Mouse (Mus musculus): Measurements from ENCODE around the gene Rgs4. TPM values are rescaled to one million over a fixed set of nuclear protein-coding genes. Genes with fewer than 3 reads are reported as not detected.

Gene Rgs4
- 23.8 and 25.4 TPM in 2 replicates for polyA plus RNA-seq (2015; fragmentation: Nextera tagmentation; extraction: Ambion mirVana)

GRCm38 (mm10) chr1:169747473-169747872 lies at the start of gene Rgs4:
Rgs4 (minus strand) TSS chr1:169747642.
- H3K36me3 ChIP-seq, result no peaks in the 10 kb centered on the region
- no peaks in the 10 kb centered on the region for H3K9me3 ChIP-seq
- peak within 1 kb of the TSS; percentile 51 for H3K9ac ChIP-seq (replicated peaks)
- under 1% methylated on average over 16 of the region's 16 CpGs for WGBS
- H3K4me3 ChIP-seq (replicated peaks), result peak within 1 kb of the TSS; percentile 43
- peak within 1 kb of the TSS; percentile 62 for H3K27ac ChIP-seq
- peak; percentile 97 for ATAC-seq
- H3K4me2 ChIP-seq (replicated peaks), result peak within 1 kb of the TSS; percentile 67
- peaks cover 21% of the 10 kb centered on the region for H3K4me1 ChIP-seq (replicated peaks)
- peaks cover 4% of the 10 kb centered on the region; the same call in 1 of the 2 replicates for H3K27me3 ChIP-seq

DNA sequence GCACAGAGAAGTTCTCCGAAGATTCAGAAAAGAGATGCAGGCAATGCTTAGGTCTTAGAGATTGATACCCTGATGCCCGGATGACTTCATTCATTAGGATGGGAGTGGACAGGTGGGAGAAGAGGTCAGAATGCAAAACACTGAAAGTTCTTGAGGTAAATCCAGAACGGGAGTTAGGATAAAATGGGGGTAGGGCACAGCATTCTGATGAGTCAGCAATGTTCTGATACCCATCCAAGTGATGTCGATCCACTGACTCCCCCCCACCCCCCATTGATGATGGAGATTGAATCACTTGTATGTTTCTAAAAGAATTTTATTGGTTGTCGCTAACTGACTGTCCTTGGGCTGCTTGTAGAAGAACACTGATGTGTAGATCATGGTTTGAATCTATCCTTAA lies 45.0 kb upstream of the Rgs4 start:
- no peak for ATAC-seq
- no peaks in the 10 kb centered on the region for H3K27me3 ChIP-seq
- no peaks in the 10 kb centered on the region for H3K36me3 ChIP-seq
- H3K4me2 ChIP-seq (replicated peaks), result no peak overlapping the region
- no peak overlapping the region for H3K27ac ChIP-seq
- no peaks in the 10 kb centered on the region for H3K4me1 ChIP-seq (replicated peaks)
- H3K9me3 ChIP-seq, result no peaks in the 10 kb centered on the region
- WGBS, result 94% methylated on average over 5 of the region's 5 CpGs
- no peak overlapping the region for H3K4me3 ChIP-seq (replicated peaks)
- H3K9ac ChIP-seq (replicated peaks), result no peak overlapping the region

DNA sequence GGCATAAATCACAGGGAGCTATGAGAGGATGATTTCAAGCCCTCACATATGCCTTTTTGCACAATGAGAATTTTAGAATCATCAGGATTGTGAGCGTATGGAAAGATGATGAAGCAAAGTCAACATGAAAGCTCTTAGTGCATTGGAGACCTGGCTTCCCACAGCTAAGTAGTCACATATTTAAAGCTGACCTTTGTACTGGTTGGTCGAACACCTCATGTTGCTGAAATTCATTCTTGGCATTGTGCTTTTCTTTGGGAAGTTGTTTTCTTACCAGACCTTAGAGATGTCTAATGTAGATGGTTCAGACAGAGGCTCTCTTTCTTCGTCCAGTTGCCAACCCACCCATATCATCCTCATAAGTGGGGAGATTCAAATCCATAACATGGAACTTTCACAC lies 38.5 kb upstream of the Rgs4 start:
- no peaks in the 10 kb centered on the region for H3K27me3 ChIP-seq
- no peak overlapping the region for H3K27ac ChIP-seq
- no peaks in the 10 kb centered on the region for H3K36me3 ChIP-seq
- no peak overlapping the region for H3K4me2 ChIP-seq (replicated peaks)
- H3K9ac ChIP-seq (replicated peaks), result no peak overlapping the region
- H3K4me3 ChIP-seq (replicated peaks), result no peak overlapping the region
- no peak for ATAC-seq
- no peaks in the 10 kb centered on the region for H3K4me1 ChIP-seq (replicated peaks)
- WGBS, result 92% methylated on average over 3 of the region's 3 CpGs
- H3K9me3 ChIP-seq, result no peaks in the 10 kb centered on the region

GRCm38 (mm10) chr1:169776566-169776965 lies 29.1 kb upstream of the Rgs4 start:
- WGBS, result 73% methylated on average over 7 of the region's 7 CpGs
- Histone ChIP-seq H3K4me3 (replicated peaks) (no peak overlapping the region), H3K9ac (replicated peaks) (no peak overlapping the region), H3K9me3 (no peaks in the 10 kb centered on the region), H3K36me3 (no peaks in the 10 kb centered on the region), H3K4me2 (replicated peaks) (no peak overlapping the region), H3K27ac (no peak overlapping the region), H3K4me1 (replicated peaks) (no peaks in the 10 kb centered on the region), H3K27me3 (no peaks in the 10 kb centered on the region)
- no peak for ATAC-seq

- H3K27ac ChIP-seq, result peak overlapping the region; percentile 69
- WGBS, result 56% methylated on average over 2 of the region's 2 CpGs
- 0 out of 2 replicates have a peak, but pooled peaks have one; percentile 5 for ATAC-seq
These were observed 17.1 kb upstream of the Rgs4 start for GRCm38 (mm10) chr1:169764619-169764955.

DNA sequence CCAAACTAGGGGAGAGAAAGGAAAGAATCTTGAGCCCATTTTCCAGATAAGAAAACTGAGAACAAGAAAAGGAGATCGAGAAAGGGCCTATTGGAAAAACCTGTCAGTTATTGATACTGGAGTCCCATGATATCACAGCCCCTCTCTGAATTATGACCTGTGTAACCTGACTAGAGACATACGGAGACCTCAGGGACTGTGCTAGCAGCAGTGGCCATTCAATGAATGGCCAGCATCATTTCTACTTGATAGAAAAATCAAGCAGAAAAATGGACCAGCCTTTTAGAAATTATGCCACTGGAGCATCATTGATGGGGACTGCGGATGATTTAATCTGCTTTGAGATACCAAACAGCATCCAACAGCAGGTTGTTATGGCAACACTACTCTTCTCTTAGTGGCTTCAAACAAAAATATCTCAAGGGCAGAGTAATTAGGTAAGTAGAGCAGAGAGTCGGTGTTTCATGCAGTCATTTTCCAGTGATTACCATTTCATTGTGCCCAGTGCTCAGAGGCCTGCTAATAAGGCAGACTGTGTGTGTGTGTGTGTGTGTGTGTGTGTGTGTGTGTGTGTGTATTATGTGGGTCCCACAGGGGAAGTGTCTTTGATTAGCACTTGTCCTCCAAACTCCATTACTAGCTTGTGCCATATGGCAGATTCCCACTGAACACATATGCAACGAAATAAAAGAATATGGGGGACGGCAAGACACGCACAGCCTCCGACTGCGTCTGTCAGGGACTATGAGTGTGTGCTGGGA lies 16.6 kb upstream of the Rgs4 start:
- WGBS, result 56% methylated on average over 9 of the region's 9 CpGs
- Histone ChIP-seq H3K4me3 (replicated peaks) (no peak overlapping the region), H3K4me2 (replicated peaks) (no peak overlapping the region), H3K36me3 (no peaks in the 10 kb centered on the region), H3K9ac (replicated peaks) (no peak overlapping the region), H3K27ac (peak overlapping the region; percentile 69), H3K9me3 (no peaks in the 10 kb centered on the region), H3K4me1 (replicated peaks) (peaks cover 12% of the 10 kb centered on the region; the same call in 1 of the 2 replicates), H3K27me3 (no peaks in the 10 kb centered on the region)
- peak; percentile 90 for ATAC-seq

More at GRCm38 (mm10) chr1:169764619-169764955, 17.1 kb upstream of the Rgs4 start:
- Histone ChIP-seq H3K36me3 (no peaks in the 10 kb centered on the region), H3K9ac (replicated peaks) (no peak overlapping the region), H3K9me3 (no peaks in the 10 kb centered on the region), H3K4me1 (replicated peaks) (peaks cover 12% of the 10 kb centered on the region; the same call in 1 of the 2 replicates), H3K4me2 (replicated peaks) (no peak overlapping the region), H3K4me3 (replicated peaks) (no peak overlapping the region), H3K27me3 (no peaks in the 10 kb centered on the region)

- Histone ChIP-seq H3K4me2 (replicated peaks) (no peak overlapping the region), H3K9ac (replicated peaks) (no peak overlapping the region), H3K36me3 (no peaks in the 10 kb centered on the region), H3K27me3 (no peaks in the 10 kb centered on the region), H3K9me3 (no peaks in the 10 kb centered on the region), H3K27ac (no peak overlapping the region), H3K4me3 (replicated peaks) (no peak overlapping the region), H3K4me1 (replicated peaks) (peaks cover 12% of the 10 kb centered on the region; the same call in 1 of the 2 replicates)
- ATAC-seq, result no peak
- WGBS, result 94% methylated on average over 2 of the region's 2 CpGs
These were observed 15.1 kb upstream of the Rgs4 start for GRCm38 (mm10) chr1:169762524-169762923.

GRCm38 (mm10) chr1:169756532-169756931 lies 9.1 kb upstream of the Rgs4 start:
- Histone ChIP-seq H3K9ac (replicated peaks) (no peak overlapping the region), H3K9me3 (no peaks in the 10 kb centered on the region), H3K36me3 (no peaks in the 10 kb centered on the region), H3K4me1 (replicated peaks) (no peaks in the 10 kb centered on the region), H3K4me2 (replicated peaks) (no peak overlapping the region), H3K27ac (no peak overlapping the region), H3K27me3 (no peaks in the 10 kb centered on the region), H3K4me3 (replicated peaks) (no peak overlapping the region)
- ATAC-seq, result no peak
- 25% methylated on average over 3 of the region's 3 CpGs for WGBS

DNA sequence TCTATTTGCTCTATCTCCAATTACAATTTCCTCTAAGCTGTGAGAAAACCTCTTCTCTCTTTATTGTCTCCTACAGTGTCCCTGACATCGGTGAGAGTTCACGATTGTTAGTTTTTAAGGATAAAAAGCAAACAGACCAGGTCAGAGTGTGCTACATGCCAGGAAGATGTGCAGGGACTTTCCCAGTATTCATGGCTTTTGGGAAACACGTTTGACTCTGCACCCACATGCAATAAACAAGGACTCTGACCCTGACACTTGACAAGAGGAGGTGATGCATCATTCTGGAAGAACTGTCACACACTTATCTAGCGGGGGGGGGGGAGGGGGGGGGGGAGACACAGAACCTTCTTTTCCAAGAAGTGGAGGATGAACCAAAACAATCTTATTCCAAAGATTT lies 5.0 kb upstream of the Rgs4 start:
- no peak overlapping the region for H3K4me2 ChIP-seq (replicated peaks)
- H3K27ac ChIP-seq, result no peak overlapping the region
- 64% methylated on average over 3 of the region's 4 CpGs for WGBS
- no peaks in the 10 kb centered on the region for H3K36me3 ChIP-seq
- no peak overlapping the region for H3K9ac ChIP-seq (replicated peaks)
- no peak for ATAC-seq
- peaks cover 4% of the 10 kb centered on the region; the same call in 1 of the 2 replicates for H3K27me3 ChIP-seq
- no peaks in the 10 kb centered on the region for H3K9me3 ChIP-seq
- no peak overlapping the region for H3K4me3 ChIP-seq (replicated peaks)
- peaks cover 10% of the 10 kb centered on the region for H3K4me1 ChIP-seq (replicated peaks)

GRCm38 (mm10) chr1:169748439-169748838 lies 997 bp upstream of the Rgs4 start:
- Histone ChIP-seq H3K9me3 (no peaks in the 10 kb centered on the region), H3K27ac (peak overlapping the region; percentile 35; the same call in 1 of the 2 replicates), H3K27me3 (peaks cover 4% of the 10 kb centered on the region; the same call in 1 of the 2 replicates), H3K4me2 (replicated peaks) (peak overlapping the region; percentile 67), H3K4me3 (replicated peaks) (no peak overlapping the region), H3K36me3 (no peaks in the 10 kb centered on the region), H3K9ac (replicated peaks) (no peak overlapping the region), H3K4me1 (replicated peaks) (peaks cover 21% of the 10 kb centered on the region)
- 38% methylated on average over 5 of the region's 5 CpGs for WGBS
- no peak for ATAC-seq

- H3K4me3 ChIP-seq (replicated peaks), result peak overlapping the region; percentile 43
- peak overlapping the region; percentile 62; the same call in 1 of the 2 replicates for H3K27ac ChIP-seq
- H3K27me3 ChIP-seq, result peaks cover 4% of the 10 kb centered on the region; the same call in 1 of the 2 replicates
- H3K36me3 ChIP-seq, result no peaks in the 10 kb centered on the region
- H3K9me3 ChIP-seq, result no peaks in the 10 kb centered on the region
- H3K9ac ChIP-seq (replicated peaks), result peak overlapping the region; percentile 51
- H3K4me1 ChIP-seq (replicated peaks), result peaks cover 21% of the 10 kb centered on the region
- WGBS, result 40% methylated on average over 6 of the region's 6 CpGs
- peak; percentile 64 for ATAC-seq
- peak overlapping the region; percentile 67 for H3K4me2 ChIP-seq (replicated peaks)
These were observed 460 bp upstream of the Rgs4 start for GRCm38 (mm10) chr1:169747902-169748301.

DNA sequence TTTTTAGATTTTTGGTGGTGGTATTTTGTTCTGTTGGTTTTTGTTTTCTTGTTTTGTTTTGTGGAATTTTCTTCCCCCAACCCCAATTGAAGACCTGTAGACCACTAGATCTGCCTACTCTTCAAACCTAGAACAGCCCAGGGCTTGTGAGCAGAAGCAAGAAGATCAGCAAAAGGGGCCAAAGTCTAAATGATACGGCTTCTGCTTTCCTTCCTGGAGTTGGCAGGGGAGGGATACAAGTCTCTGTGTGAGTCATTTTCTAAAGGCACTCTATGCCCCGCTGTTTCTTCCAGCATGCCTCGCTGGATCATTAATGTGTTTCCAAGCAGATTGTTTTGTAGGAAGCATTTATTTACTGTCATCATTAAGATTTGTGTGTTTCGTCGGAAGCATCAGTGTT lies 6.3 kb downstream of the Rgs4 start:
- WGBS, result 89% methylated on average over 5 of the region's 5 CpGs
- Histone ChIP-seq H3K4me1 (replicated peaks) (no peaks in the 10 kb centered on the region), H3K9ac (replicated peaks) (no peak overlapping the region), H3K4me3 (replicated peaks) (no peak overlapping the region), H3K27ac (no peak overlapping the region), H3K27me3 (no peaks in the 10 kb centered on the region), H3K36me3 (no peaks in the 10 kb centered on the region), H3K4me2 (replicated peaks) (no peak overlapping the region), H3K9me3 (no peaks in the 10 kb centered on the region)
- ATAC-seq, result no peak
